Mouse (Mus musculus) liver, adult 2 months (tissue): ENCODE measurements around the gene Ubtd1. TPM values are rescaled to one million over a fixed set of nuclear protein-coding genes. Genes with fewer than 3 reads are reported as not detected.

Experiments
- DNase-seq: peaks from one replicate; pipeline ENCODE4 v3.0.0-alpha.2; 2011; ENCODE audit warnings: low read depth, low spot score; ENCODE audit errors: extremely low read depth
- H3K27ac ChIP-seq: fragments of 200-500 bp; replicated peaks from 2 replicates; pipeline ENCODE4 v1.5.1; 2012; ENCODE audit warnings: low read depth, mild to moderate bottlenecking, control low read depth, inconsistent platforms, low read length; ENCODE audit not compliant: insufficient read depth
- H3K27me3 ChIP-seq: fragments of 200-500 bp; 2 replicates; pipeline ENCODE4 v1.6.1; 2012; ENCODE audit warnings: mild to moderate bottlenecking, moderate library complexity, low read length, inconsistent platforms; ENCODE audit not compliant: control insufficient read depth, insufficient read depth
- H3K36me3 ChIP-seq: fragments of 200-500 bp; 2 replicates; pipeline ENCODE4 v1.6.1; 2012; ENCODE audit warnings: low read length, inconsistent platforms; ENCODE audit not compliant: control insufficient read depth, insufficient read depth
- H3K4me1 ChIP-seq: fragments of 200-500 bp; 2 replicates; pipeline ENCODE4 v1.6.1; 2011; ENCODE audit warnings: low read length; ENCODE audit not compliant: control insufficient read depth, insufficient read depth
- H3K4me3 ChIP-seq: fragments of 200-500 bp; 2 replicates; pipeline ENCODE4 v1.5.1; 2011; ENCODE audit warnings: low read depth, mild to moderate bottlenecking, control low read depth, low read length, moderate library complexity; ENCODE audit not compliant: insufficient read depth
- H3K79me2 ChIP-seq: fragments of 200-500 bp; 2 replicates; pipeline ENCODE4 v1.6.1; 2012; ENCODE audit warnings: inconsistent platforms, mild to moderate bottlenecking, low read length, moderate library complexity; ENCODE audit not compliant: control insufficient read depth, insufficient read depth
- H3K9ac ChIP-seq: fragments of 200-500 bp; 2 replicates; pipeline ENCODE4 v1.6.1; 2012; ENCODE audit warnings: low read depth, mild to moderate bottlenecking, control low read depth, inconsistent platforms, low read length
- CTCF ChIP-seq: fragments of 200-500 bp; IDR thresholded peaks from 2 replicates; pipeline ENCODE4 v1.5.1; 2011; ENCODE audit warnings: low read depth, low read length, control low read depth
- POLR2A ChIP-seq: fragments of 200-500 bp; IDR thresholded peaks from 2 replicates; pipeline ENCODE4 v1.6.1; 2011; ENCODE audit warnings: low read length, control low read depth; ENCODE audit not compliant: insufficient read depth; ENCODE audit errors: extremely low read depth
- WGBS: fragments of 180-500 bp; shearing (Covaris S2); methylation state at CpG from one replicate; pipeline ENCODE4 v1.1.7; 2018; 5-methylcytosine and 5-hydroxymethylcytosine counted together
- polyA plus RNA-seq: library from polyadenylated mRNA; depleted of rRNA; stranded (reverse); fragments of >200 nt; gene quantifications from 2 replicates; pipeline ENCODE4 v1.2.3, GENCODE M21; 2012
- total RNA-seq: library from RNA; depleted of rRNA; stranded (reverse); fragments of >200 nt; gene quantifications from 2 replicates; pipeline ENCODE4 v1.2.3, GENCODE M21; 2014

Ubtd1 gene
- total and polyA plus RNA-seq, 2 experiments, result 4.6 to 15.3 TPM

DNA sequence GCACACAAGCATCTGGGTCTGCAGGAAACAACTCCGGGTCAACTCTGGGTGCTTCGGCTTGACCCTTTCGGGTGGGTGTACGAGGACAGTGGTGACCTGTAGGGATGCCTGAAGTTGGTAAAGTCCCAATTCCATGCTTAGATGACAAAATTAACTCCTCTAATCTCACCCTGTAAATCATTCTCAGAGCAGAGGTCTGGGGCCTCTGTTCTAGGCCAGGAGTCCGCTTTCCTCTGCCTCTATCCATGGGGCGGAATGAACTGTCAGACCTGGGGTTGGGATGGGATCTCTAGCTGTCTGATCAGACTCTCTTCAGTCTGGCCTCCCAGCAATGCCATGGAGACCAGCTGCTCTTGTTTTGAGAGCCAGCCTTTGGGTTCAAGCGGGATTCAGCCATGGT, 79.9 kb downstream of the Ubtd1 start:
- WGBS, result 77% methylated on average over 7 of the region's 7 CpGs

DNA sequence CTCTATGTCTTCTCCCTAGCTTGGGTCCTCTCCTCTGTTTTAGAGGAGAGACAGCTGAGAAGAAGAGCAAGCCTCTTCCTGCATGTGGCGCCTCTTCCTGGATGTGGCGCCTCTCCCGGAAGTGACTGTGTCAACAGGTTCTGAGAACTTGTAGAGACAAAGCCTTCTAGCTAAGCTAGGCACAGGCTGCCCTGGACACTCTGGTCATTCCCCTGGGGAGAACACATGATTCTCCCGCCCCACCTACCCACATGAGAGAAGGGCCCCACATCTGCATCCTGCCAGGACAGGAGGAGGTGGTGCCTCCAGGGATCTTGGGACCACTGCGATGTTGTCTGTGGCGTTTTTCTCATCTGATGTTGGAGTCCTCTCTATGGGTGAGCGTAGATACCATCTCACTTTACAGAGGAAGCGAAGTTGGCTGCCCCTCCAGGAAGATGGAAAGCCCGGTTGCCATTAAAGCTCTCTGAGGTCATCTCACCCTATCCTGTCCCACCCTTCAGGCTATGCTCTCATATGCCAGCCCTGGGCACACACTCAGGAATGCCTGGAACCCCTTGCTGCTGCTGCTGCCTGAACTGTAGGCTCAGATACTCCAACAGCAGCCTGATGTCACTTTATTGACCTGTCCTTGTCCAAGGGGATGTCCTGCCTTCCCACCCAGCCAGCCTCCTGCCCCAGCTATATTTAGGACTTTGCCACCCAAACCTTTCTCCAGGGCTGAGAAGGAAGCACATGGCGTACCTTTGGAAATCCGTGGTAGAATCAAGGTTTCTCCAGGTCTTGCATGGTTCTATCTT, 87.1 kb downstream of the Ubtd1 start:
- 75% methylated on average over 11 of the region's 11 CpGs for WGBS
- Histone ChIP-seq H3K4me1 (peaks cover 11% of the 10 kb centered on the region), H3K27me3 (no peaks in the 10 kb centered on the region), H3K4me3 (no peak overlapping the region), H3K9ac (no peak overlapping the region), H3K79me2 (no peaks in the 10 kb centered on the region), H3K36me3 (peaks cover 32% of the 10 kb centered on the region), H3K27ac (no peak overlapping the region)
- DNase-seq, result no peak
- TF ChIP-seq POLR2A (no peak), CTCF (no peak)

More for the DNA sequence above, 79.9 kb downstream of the Ubtd1 start:
- Histone ChIP-seq H3K9ac (no peak overlapping the region), H3K27me3 (no peaks in the 10 kb centered on the region), H3K4me1 (no peaks in the 10 kb centered on the region), H3K4me3 (no peak overlapping the region), H3K27ac (no peak overlapping the region), H3K36me3 (peaks cover 46% of the 10 kb centered on the region), H3K79me2 (peaks cover 3% of the 10 kb centered on the region; the same call in 1 of the 2 replicates)
- TF ChIP-seq POLR2A, result no peak
- DNase-seq, result peak; percentile 46

DNA sequence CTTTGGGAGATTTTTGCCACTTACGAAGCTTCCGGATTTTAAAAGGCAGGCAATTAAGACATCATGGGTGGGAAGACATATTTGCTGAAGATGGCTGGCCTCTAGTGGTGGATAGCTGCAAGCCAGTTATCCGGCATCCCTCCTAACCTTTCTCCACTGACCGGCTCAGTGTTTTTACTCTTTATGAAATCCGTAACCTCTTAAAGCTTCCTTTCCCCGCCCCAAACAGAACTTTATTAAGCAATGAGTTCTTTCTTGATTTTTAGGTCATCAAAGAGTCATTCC, 87.6 kb downstream of the Ubtd1 start:
- H3K79me2 ChIP-seq, result no peaks in the 10 kb centered on the region
- peaks cover 29% of the 10 kb centered on the region for H3K36me3 ChIP-seq
- H3K27me3 ChIP-seq, result no peaks in the 10 kb centered on the region
- H3K27ac ChIP-seq, result no peak overlapping the region
- DNase-seq, result no peak
- peak; percentile 34; the same call in 1 of the 2 replicates for TF ChIP-seq CTCF
- TF ChIP-seq POLR2A, result no peak
- H3K9ac ChIP-seq, result no peak overlapping the region
- H3K4me1 ChIP-seq, result peaks cover 11% of the 10 kb centered on the region
- H3K4me3 ChIP-seq, result no peak overlapping the region
- WGBS, result 77% methylated on average over 6 of the region's 6 CpGs

DNA sequence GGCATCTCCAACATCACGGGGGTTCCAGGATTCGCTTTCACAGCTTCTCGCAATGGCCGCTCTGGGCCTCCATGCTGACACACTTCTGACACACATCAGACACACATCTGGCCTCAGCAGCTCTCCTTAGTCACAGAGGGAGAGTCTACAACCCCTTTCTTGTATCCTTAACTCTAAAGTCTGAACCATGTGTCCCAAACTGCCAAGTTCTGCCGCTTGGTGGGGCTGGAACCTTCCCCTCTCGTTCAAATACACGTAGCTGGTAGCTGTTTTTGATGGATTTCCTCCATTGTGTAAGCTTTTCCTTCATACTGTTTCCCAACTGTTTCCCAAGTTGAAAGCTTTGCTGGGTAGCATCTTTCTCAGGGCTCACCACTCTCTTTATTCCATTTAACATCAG, 89.7 kb downstream of the Ubtd1 start:
- no peaks in the 10 kb centered on the region for H3K79me2 ChIP-seq
- peaks cover 11% of the 10 kb centered on the region for H3K4me1 ChIP-seq
- H3K27me3 ChIP-seq, result no peaks in the 10 kb centered on the region
- DNase-seq, result peak; percentile 48
- no peak for TF ChIP-seq POLR2A
- peak; percentile 27; the same call in 1 of the 2 replicates for TF ChIP-seq CTCF
- WGBS, result 61% methylated on average over 7 of the region's 7 CpGs
- H3K4me3 ChIP-seq, result no peak overlapping the region
- H3K9ac ChIP-seq, result no peak overlapping the region
- H3K36me3 ChIP-seq, result peaks cover 21% of the 10 kb centered on the region
- H3K27ac ChIP-seq, result peak overlapping the region; percentile 65

DNA sequence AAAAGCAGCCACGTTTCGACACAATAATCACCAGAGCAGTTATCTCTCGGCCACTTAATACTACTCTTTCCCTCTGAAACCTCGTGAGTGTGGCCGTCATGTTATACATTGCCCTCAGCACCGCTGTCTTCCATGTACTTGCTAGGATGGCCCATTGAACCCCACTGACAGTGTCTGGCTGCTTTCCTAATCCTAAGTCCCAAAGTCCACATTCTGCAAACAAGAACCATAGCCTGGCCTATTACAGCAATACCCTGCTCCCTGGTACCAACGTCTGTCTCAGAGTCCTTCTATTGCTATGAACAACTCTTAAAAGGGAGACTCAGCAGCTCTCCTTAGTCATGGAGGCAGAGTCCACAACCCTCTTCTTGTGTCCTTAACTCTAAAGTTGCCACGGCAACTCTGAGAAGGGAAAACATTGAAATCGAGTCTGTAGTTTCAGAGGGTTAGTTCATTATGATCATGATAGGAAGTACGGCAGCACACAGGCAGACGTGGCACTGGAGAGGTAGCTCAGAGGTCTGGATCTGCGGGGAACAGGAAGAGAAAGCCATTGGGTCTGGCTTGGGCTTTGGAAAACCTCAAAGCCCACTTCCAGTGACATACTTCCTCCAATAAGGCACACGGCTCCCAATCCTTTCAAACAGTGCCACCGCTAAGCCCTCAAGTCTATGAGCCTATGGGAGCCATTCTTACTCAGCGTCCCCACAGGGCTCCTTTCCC, 90.5 kb downstream of the Ubtd1 start:
- TF ChIP-seq POLR2A, result no peak
- TF ChIP-seq CTCF, result no peak
- Histone ChIP-seq H3K4me1 (peaks cover 11% of the 10 kb centered on the region), H3K4me3 (no peak overlapping the region), H3K9ac (peak overlapping the region; percentile 53), H3K27ac (peak overlapping the region; percentile 96), H3K36me3 (peaks cover 18% of the 10 kb centered on the region), H3K27me3 (no peaks in the 10 kb centered on the region), H3K79me2 (no peaks in the 10 kb centered on the region)
- peak; percentile 99 for DNase-seq
- 25% methylated on average over 15 of the region's 15 CpGs for whole genome bisulfite sequencing

DNA sequence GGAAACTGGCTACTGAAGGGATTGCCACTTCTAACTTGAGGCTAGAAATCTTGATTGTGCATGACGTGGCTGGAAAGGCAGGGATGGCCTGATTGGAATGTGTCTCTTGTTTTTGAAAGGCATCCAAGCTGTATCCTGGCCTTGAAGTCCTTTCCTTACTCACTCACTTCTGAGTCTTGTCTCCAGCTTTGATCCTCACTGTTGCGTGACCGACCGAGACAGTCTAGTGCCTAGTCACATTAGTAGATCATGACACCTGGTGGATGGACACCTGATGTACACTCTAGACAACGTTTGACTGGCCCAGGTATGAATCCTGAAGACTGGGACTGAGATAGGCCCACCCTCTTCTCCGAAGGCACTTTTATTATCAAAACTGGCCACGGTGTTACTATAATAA, 91.2 kb downstream of the Ubtd1 start:
- H3K27ac ChIP-seq, result peak overlapping the region; percentile 96

More for the DNA sequence above, 91.2 kb downstream of the Ubtd1 start:
- Histone ChIP-seq H3K4me1 (peaks cover 11% of the 10 kb centered on the region), H3K27me3 (no peaks in the 10 kb centered on the region), H3K9ac (peak overlapping the region; percentile 53), H3K79me2 (no peaks in the 10 kb centered on the region), H3K4me3 (no peak overlapping the region), H3K36me3 (peaks cover 12% of the 10 kb centered on the region)
- no peak for TF ChIP-seq POLR2A
- peak; percentile 57 for TF ChIP-seq CTCF
- WGBS, result 29% methylated on average over 7 of the region's 7 CpGs
- peak; percentile 79 for DNase-seq
